Mouse (Mus musculus) megakaryocyte progenitor cell, adult 5-6 weeks (primary cell): ENCODE measurements around the gene Nedd4. TPM values are rescaled to one million over a fixed set of nuclear protein-coding genes. Genes with fewer than 3 reads are reported as not detected.

Experiments
- ATAC-seq: replicated peaks from 2 replicates; pipeline ENCODE4 v1.8.0; 2016; ENCODE audit warnings: mild to moderate bottlenecking, moderate TSS enrichment, inconsistent platforms; ENCODE audit not compliant: poor library complexity
- total RNA-seq, 2 experiments: library from RNA; stranded (forward) in 1 of 2; stranded (reverse) in 1 of 2; fragments of 157-497, 149-512 nt in 1 of 2; fragments of 200-1000 nt in 1 of 2; gene quantifications; 2 replicates each; pipeline versions ENCODE4 v1.2.3 to v1.2.4; 2015 to 2017

Nedd4 gene
- total RNA-seq, 2 experiments from 2014 or later: 163 to 168 TPM

DNA sequence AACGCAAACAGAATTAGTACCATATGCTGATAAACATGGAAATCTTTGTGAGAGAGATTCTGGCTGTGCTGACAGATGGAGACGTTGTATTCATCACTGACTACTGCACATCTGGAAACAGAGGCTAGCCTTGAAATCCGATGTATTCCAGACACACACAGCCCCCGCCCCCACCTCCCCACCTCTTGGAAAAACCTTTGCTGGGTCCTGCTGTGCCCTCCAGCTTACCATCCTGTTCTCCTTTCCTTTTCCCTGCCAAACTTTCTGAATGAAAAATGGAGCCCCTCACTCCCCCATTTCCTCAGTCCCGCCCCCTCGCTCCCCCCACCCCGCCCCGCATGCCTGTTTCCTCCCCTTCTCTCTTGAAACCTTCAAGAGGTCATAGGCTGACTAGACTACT, 120.0 kb downstream of the Nedd4 start:
- no peak for ATAC-seq

DNA sequence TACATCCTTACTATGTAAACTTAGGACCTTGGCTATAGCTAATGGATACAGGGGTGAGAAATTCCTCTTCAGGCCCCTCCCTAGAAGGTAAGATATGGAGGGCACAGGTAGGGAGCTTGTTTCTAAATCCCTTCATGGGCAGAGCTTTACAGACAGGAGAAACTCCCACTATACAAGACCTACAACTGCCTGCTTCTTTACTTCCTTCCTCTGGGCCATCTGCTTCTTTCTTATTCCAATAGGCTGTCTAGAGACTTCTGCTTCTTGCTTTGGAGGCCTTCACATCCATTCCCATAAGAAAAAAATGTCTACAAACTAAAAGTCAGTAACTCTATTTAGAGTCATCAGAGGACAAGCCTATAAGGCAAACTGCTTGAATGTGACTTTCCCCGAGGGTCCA, 125.6 kb downstream of the Nedd4 start:
- ATAC-seq: no peak

GRCm38 (mm10) chr9:72790530-72791212, 128.5 kb downstream of the Nedd4 start:
- ATAC-seq: no peak

- ATAC-seq: no peak
These were observed 129.1 kb downstream of the Nedd4 start for GRCm38 (mm10) chr9:72791213-72791582.

DNA sequence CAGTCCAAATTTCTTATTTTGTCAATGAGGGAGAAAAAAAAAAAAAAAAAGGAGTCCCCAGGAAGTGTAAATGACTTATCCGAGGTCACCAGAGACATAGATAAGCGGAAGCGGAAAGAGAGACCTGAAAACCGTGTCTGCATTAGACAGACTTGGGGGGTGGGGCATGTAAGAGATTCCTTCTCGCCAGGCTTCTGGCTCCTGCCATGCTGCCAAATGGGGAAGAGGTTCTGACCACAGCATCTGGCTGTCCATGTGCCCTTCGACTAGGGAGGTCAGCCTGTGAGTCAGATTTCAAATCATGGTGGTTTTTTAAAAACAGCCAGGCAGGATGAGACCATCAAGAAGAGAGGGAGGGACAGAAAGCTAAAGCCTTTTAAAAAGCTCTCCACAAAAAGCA, 129.5 kb downstream of the Nedd4 start:
- peak; percentile 92 for ATAC-seq

GRCm38 (mm10) chr9:72795243-72795642, 133.1 kb downstream of the Nedd4 start:
- no peak for ATAC-seq

- peak; percentile 99 for ATAC-seq
These were observed 135.0 kb downstream of the Nedd4 start for GRCm38 (mm10) chr9:72797136-72797621.

Other genes starting within 250 kb of the Nedd4 start
- gene Mns1, start 224.3 kb upstream of the Nedd4 start, total RNA-seq (2015): 59.4 and 83.2 TPM in 2 replicates
- gene Mns1, start 224.3 kb upstream of the Nedd4 start, total RNA-seq (2017): 89.7 and 128 TPM in 2 replicates
- gene Tex9, start 170.1 kb upstream of the Nedd4 start, total RNA-seq (2015): 8.8 and 17.7 TPM in 2 replicates
- gene Tex9, start 170.1 kb upstream of the Nedd4 start, total RNA-seq (2017): 23.1 and 38.9 TPM in 2 replicates
- 93.5 and 101 TPM in 2 replicates for gene Rfx7, start 130.1 kb upstream of the Nedd4 start, total RNA-seq (2015)
- 21.9 and 23.9 TPM in 2 replicates for gene Rfx7, start 130.1 kb upstream of the Nedd4 start, total RNA-seq (2017)
- gene Prtg, start 144.5 kb downstream of the Nedd4 start, total RNA-seq (2015): not detected in 2 replicates
- not detected in 2 replicates for gene Prtg, start 144.5 kb downstream of the Nedd4 start, total RNA-seq (2017)